Mouse (Mus musculus) lung, embryonic 16.5 days (tissue): ENCODE data around the gene Atp2c2. TPM values are rescaled to one million over a fixed set of nuclear protein-coding genes. Genes with fewer than 3 reads are reported as not detected.

Experiments
- ATAC-seq: fragments of 200-750 bp; cut with Nextera tagmentation; 2 replicates; pipeline ENCODE4 v1.8.0; 2017; ENCODE audit warnings: low read depth, mild to moderate bottlenecking, moderate library complexity
- H3K27ac ChIP-seq: fragments of 300-500 bp; sonication (generic); 2 replicates; pipeline ENCODE4 v1.5.1; 2014; ENCODE audit warnings: mild to moderate bottlenecking, control low read depth, low read length
- H3K27me3 ChIP-seq: fragments of 300-500 bp; sonication (generic); 2 replicates; pipeline ENCODE4 v1.6.1; 2014; ENCODE audit warnings: low read depth, low read length, mixed read lengths; ENCODE audit not compliant: control insufficient read depth, insufficient read depth
- H3K36me3 ChIP-seq: fragments of 300-500 bp; sonication (generic); 2 replicates; pipeline ENCODE4 v1.6.1; 2014; ENCODE audit warnings: low read length; ENCODE audit not compliant: control insufficient read depth, insufficient read depth
- H3K4me1 ChIP-seq: fragments of 300-500 bp; sonication (generic); replicated peaks from 2 replicates; pipeline ENCODE4 v1.6.1; 2014; ENCODE audit warnings: low read length, mixed read lengths; ENCODE audit not compliant: control insufficient read depth, insufficient read depth
- H3K4me2 ChIP-seq: fragments of 300-500 bp; sonication (generic); 2 replicates; pipeline ENCODE4 v1.6.1; 2014; ENCODE audit warnings: low read depth, low read length, control low read depth
- H3K4me3 ChIP-seq: fragments of 300-500 bp; sonication (generic); 2 replicates; pipeline ENCODE4 v1.5.1; 2014; ENCODE audit warnings: mild to moderate bottlenecking, low read length, control low read depth
- H3K9ac ChIP-seq: fragments of 300-500 bp; sonication (generic); 2 replicates; pipeline ENCODE4 v1.6.1; 2014; ENCODE audit warnings: low read length, control low read depth
- H3K9me3 ChIP-seq: fragments of 300-500 bp; sonication (generic); 2 replicates; pipeline ENCODE4 v1.6.1; 2016; ENCODE audit warnings: low read length; ENCODE audit not compliant: control insufficient read depth
- WGBS: fragments of 180-500 bp; shearing (Covaris S2); extraction: QIAGEN DNeasy Blood & Tissue Kit; methylation state at CpG from one replicate; pipeline ENCODE4 v1.1.7; 2014; 5-methylcytosine and 5-hydroxymethylcytosine counted together
- polyA plus RNA-seq: library from polyadenylated mRNA; unstranded; fragments of >200 nt; fragmentation: Nextera tagmentation; extraction: Ambion mirVana; gene quantifications from 2 replicates; pipeline ENCODE4 v1.2.1, GENCODE M21; 2015

The Atp2c2 gene
- polyA plus RNA-seq, 1 experiment from 2014 or later, result 4.0 TPM

DNA sequence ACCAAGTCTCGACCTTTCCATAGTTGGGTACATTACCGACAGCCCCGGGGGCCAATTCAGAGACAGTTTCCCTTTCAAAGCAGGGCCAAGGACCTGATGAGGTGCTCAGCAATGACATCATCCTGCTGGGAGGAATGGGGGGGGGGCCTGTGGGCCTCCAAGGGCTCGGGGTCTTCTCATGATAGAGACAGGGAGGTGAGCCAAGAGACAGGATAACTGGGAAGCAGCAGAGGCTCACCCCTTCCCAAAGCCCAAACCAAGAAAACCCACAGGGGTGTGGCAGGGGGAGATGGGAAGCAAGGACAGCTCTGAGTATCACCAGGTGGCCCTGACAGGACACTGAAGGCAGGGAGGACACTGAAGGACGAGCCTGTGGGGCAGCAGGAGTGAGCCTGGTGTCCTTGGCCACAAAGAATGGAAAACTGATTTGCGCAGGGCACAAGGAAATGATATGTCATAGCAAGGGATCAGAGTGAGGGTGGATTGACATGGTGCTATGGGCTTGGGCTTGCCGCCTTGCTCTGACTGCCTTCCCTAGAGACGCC lies 28.6 kb downstream of the Atp2c2 start:
- H3K4me2 ChIP-seq, result no peak overlapping the region
- WGBS, result 84% methylated on average over 8 of the region's 8 CpGs
- H3K4me3 ChIP-seq, result no peak overlapping the region
- H3K27me3 ChIP-seq, result no peaks in the 10 kb centered on the region
- no peak overlapping the region for H3K9ac ChIP-seq
- peaks cover 6% of the 10 kb centered on the region; the same call in 1 of the 2 replicates for H3K4me1 ChIP-seq
- H3K27ac ChIP-seq, result no peak overlapping the region
- ATAC-seq, result no peak
- H3K36me3 ChIP-seq, result no peaks in the 10 kb centered on the region
- H3K9me3 ChIP-seq, result no peaks in the 10 kb centered on the region

DNA sequence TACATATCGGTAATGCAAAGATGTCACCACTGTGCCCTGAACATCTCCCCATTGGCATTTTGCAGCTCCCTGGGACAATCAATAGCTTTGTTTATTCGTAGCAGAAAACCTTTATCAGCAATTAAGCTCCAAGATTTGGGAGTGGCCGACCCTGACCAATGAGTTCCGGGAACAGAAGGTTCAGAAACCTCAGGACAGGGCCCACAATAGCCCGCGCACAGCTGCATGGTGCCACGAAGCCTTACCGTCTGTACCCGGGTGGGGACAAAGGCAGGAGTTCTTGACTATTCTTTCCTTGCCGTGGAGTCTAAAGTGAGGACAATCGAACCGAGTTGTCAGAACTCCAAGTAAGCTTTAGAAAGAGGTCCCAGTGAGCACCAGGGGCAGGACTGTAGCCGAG lies 32.3 kb downstream of the Atp2c2 start:
- Histone ChIP-seq H3K4me1 (no peaks in the 10 kb centered on the region), H3K4me2 (no peak overlapping the region), H3K9me3 (no peaks in the 10 kb centered on the region), H3K27me3 (no peaks in the 10 kb centered on the region), H3K27ac (no peak overlapping the region), H3K36me3 (no peaks in the 10 kb centered on the region), H3K9ac (no peak overlapping the region), H3K4me3 (no peak overlapping the region)
- 79% methylated on average over 13 of the region's 13 CpGs for WGBS
- no peak for ATAC-seq

DNA sequence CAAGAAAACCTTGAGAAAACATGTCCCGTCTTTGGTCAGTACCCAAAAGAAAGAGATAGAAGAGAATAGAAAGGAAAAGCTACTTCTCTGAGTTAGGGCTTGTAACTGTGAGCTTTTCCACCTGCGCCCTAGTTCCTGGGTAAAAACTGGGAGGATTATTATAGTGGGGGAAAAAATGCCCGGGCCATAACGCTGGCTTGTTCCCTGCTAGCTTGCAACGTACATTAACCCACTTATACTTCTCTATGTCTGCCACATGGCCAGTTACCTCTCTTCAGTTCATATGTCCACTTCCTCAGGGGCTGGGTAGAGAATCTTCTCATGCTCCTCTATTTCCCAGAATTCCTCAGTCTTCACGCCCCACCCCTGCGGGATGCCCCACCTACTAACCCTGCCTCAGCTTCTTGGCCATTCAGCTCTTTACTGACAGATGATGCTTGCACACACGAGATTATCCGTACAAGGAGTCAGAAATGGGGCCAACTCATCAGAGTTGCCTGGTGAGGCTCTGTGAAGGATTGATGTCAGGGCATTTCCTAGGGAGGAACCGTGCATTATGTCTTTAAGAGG lies 36.6 kb downstream of the Atp2c2 start:
- Histone ChIP-seq H3K9me3 (no peaks in the 10 kb centered on the region), H3K27me3 (no peaks in the 10 kb centered on the region), H3K4me1 (peaks cover 7% of the 10 kb centered on the region), H3K4me3 (no peak overlapping the region), H3K27ac (no peak overlapping the region), H3K9ac (no peak overlapping the region), H3K36me3 (no peaks in the 10 kb centered on the region), H3K4me2 (no peak overlapping the region)
- 86% methylated on average over 10 of the region's 10 CpGs for WGBS
- ATAC-seq, result no peak

DNA sequence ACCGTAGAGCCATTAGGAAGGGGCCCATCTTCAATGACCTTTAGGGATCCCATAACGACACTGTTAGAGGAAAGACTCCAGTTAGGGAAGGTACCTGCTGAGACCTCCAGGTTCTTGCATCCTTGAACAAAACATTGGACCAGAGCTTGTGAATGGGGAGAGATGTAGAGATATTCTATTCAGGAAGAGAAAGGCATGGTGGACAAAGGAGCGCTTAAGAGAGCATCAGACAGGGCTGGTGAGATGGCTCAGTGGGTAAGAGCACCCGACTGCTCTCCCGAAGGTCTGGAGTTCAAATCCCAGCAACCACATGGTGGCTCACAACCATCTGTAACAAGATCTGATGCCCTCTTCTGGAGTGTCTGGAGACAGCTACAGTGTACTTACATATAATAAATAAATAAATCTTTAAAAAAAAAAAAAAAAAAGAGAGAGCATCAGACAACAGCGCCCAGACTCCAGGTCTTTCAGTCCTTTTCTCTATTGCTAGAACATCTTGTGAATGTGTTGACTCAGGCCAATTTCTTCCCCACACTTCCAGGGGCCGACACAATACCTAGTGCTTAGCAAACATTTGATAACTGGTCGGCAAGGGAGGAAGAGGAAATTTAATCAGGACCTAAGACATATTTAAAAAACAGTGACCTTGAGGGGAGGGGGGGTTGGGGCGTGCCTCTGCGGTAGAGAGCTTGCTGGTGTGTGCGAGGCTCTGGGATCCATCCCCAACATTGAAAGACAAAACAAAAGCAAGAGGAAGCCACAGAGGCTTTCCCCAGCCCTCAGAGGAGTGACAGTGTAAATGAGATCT lies 37.5 kb downstream of the Atp2c2 start:
- Histone ChIP-seq H3K4me2 (no peak overlapping the region), H3K27ac (no peak overlapping the region), H3K4me3 (no peak overlapping the region), H3K4me1 (peaks cover 8% of the 10 kb centered on the region), H3K9ac (no peak overlapping the region), H3K27me3 (no peaks in the 10 kb centered on the region), H3K36me3 (no peaks in the 10 kb centered on the region), H3K9me3 (no peaks in the 10 kb centered on the region)
- peak; percentile 29; the same call in 1 of the 2 replicates for ATAC-seq
- WGBS, result 55% methylated on average over 11 of the region's 11 CpGs

DNA sequence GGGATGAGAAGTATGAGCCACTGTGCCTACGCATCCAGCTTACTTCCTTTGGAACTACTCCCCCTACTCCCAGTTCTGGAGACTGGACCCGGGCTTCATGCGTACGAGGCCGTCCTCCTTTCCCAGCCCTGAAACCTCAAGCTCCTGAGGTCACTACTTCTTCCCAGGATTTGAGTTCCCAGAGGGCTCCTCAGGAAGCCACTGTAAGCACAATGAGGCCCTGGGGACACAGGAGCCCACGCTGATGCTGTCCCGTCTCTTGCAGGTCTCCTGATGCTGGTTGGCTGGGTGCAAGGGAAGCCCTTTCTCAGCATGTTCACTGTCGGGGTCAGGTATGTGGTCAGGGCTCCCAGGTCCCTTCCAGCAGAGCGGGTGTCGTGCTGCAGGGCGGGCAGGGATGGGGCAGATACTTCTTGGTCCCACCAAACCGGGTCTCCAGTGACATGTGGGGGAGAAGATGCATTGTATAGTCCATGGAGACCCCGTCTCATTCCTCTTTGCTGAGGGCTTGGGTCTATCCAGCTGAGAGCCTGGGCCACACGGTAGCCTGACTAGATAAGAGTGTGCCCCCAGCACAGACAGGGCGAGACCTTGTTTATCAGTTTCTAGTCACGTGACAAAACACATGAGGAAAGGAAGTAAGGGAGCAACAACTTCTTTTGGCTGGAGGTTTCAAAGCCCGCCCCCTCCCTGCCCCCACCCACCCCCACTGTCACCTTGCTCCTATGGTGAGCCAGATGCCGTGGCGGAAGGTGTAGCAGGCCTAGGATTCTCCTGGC lies 38.5 kb downstream of the Atp2c2 start:
- WGBS, result 64% methylated on average over 19 of the region's 19 CpGs

DNA sequence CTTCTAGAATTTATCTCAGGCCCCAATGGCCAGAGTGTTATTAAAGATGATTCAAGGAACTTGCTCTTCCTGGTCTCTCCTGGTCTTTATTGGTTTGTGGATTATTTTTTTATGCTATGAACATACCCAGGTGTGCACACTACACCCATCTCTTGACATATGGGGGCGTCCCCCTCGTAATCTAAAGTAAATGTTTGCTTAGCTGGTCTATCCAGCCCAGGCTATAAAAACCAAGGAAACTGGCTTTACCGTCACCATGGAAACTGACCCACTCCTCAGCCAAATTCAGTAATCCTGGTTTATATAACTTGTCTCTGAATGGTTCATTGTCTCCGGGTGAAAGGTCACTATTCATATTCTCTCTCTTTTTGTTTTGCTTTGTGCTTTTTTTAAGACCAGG lies 40.8 kb downstream of the Atp2c2 start:
- H3K9ac ChIP-seq, result no peak overlapping the region
- no peaks in the 10 kb centered on the region for H3K36me3 ChIP-seq
- no peak overlapping the region for H3K4me2 ChIP-seq
- no peaks in the 10 kb centered on the region for H3K27me3 ChIP-seq
- no peak overlapping the region for H3K4me3 ChIP-seq
- peak; percentile 67 for ATAC-seq
- peaks cover 14% of the 10 kb centered on the region for H3K4me1 ChIP-seq
- H3K27ac ChIP-seq, result peak overlapping the region; percentile 55
- 43% methylated on average over 4 of the region's 4 CpGs for WGBS
- H3K9me3 ChIP-seq, result no peaks in the 10 kb centered on the region

More for the DNA sequence above, 38.5 kb downstream of the Atp2c2 start:
- no peaks in the 10 kb centered on the region for H3K36me3 ChIP-seq
- H3K9me3 ChIP-seq, result no peaks in the 10 kb centered on the region
- H3K4me3 ChIP-seq, result no peak overlapping the region
- no peaks in the 10 kb centered on the region for H3K27me3 ChIP-seq
- no peak overlapping the region for H3K27ac ChIP-seq
- ATAC-seq, result no peak
- peaks cover 8% of the 10 kb centered on the region for H3K4me1 ChIP-seq
- H3K4me2 ChIP-seq, result no peak overlapping the region
- H3K9ac ChIP-seq, result no peak overlapping the region

DNA sequence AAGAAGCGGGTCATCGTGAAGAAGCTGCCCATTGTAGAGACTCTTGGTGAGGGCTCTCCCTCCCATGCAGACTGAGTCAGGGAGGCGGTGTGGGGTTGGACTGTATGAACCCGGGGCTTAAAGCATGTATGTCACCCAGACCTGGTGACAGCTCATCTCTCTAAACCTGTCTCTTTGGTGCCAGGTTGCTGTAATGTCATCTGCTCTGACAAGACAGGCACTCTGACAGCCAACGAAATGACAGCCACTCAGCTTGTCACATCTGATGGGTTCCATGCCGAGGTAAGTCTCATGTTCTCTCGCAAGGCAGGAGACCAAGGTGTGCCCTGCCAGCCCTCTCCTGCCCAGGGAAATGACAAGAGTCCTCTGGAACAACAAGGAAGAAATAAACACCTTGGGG lies 42.6 kb downstream of the Atp2c2 start:
- Histone ChIP-seq H3K4me2 (no peak overlapping the region), H3K9me3 (no peaks in the 10 kb centered on the region), H3K27me3 (no peaks in the 10 kb centered on the region), H3K36me3 (no peaks in the 10 kb centered on the region), H3K4me1 (peaks cover 14% of the 10 kb centered on the region), H3K9ac (no peak overlapping the region), H3K27ac (no peak overlapping the region), H3K4me3 (no peak overlapping the region)
- no peak for ATAC-seq
- 79% methylated on average over 7 of the region's 7 CpGs for WGBS

DNA sequence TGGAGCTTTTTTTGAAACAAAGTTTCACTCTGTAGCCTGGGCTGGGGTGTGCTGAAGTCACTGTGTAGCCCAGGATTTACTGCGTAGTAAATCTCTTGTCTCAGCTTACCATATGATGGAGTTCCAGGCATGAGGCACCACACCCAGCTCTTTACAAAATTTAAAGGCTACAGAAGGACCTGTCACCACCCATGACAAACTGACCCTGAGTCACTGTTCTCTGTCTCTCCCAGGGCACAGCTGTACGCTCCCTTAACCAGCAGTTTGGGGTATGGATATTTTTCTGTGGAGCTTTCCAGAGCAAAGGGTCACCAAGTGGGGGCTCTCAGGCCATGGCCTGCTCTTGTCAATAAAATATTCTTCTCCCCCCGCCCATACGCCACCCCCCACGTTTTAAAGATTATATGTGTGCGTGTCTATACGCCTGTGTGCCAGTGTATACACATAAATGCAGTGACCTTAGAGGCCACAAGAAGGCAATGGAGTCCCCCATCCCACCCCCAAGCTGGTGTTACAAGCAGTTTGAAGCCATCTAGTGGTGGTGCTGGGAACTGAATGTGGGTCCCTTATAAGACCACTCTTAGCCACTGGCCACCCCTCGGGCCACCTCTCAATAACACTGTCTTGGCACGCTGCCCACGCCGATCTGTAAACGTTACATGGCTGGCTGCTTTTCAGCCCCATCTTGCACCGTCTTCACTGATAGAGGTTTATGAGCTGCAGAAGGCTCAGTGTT lies 43.6 kb downstream of the Atp2c2 start:
- H3K9me3 ChIP-seq, result no peaks in the 10 kb centered on the region
- H3K27me3 ChIP-seq, result no peaks in the 10 kb centered on the region
- ATAC-seq, result peak; percentile 29
- H3K4me2 ChIP-seq, result no peak overlapping the region
- peaks cover 12% of the 10 kb centered on the region for H3K4me1 ChIP-seq
- no peaks in the 10 kb centered on the region for H3K36me3 ChIP-seq
- WGBS, result 36% methylated on average over 13 of the region's 13 CpGs
- H3K27ac ChIP-seq, result no peak overlapping the region
- no peak overlapping the region for H3K4me3 ChIP-seq
- no peak overlapping the region for H3K9ac ChIP-seq
